Mouse (Mus musculus): ENCODE measurements around the gene Siah2. TPM values are rescaled to one million over a fixed set of nuclear protein-coding genes. Genes with fewer than 3 reads are reported as not detected.

Siah2 gene
- polyA plus RNA-seq, 1 experiment from 2014 or later: 7.4 TPM

DNA sequence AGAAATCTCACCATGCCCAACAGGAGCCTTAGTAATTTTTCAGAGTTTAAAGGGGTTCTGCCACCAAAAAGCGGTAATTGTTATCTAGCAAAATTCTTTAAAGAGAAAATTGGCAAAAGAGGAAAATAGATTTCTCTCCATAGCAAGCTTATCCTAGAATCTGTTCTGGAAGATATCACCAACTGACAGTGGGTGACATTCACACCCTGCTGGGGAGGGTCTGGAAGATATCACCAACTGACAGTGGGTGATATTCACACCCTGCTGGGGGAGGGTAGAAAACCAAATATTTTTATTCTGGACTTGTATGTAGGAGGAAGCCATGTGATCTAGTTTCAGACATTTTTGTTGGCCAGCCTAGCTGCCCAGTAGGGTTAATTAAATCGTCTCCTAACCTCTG lies 24.5 kb upstream of the Siah2 start:
- Histone ChIP-seq H3K9ac (no peak overlapping the region), H3K4me1 (no peaks in the 10 kb centered on the region)
- WGBS: 85% methylated on average over 2 of the region's 2 CpGs

DNA sequence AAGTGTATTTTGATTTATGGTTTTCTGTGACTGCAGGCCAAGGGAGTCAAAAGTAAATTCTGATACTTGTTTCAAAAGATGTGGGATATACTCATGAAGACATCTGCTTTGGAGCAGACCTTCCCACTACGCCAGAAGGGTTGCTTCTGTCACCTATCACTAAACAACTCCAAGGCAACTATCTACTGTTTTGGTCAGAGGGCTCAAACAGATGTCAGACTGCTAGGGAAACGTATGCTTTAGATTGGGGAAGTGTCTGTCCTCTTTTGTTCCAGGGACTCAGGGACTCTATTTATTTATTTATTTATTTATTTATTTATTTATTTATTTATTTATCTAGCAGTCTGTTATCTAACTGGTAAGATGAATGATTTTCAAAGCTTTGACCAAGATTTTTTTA lies 22.6 kb upstream of the Siah2 start:
- Histone ChIP-seq H3K4me1 (no peaks in the 10 kb centered on the region), H3K4me3 (no peak overlapping the region), H3K27me3 (no peaks in the 10 kb centered on the region), H3K36me3 (no peaks in the 10 kb centered on the region), H3K9ac (no peak overlapping the region), H3K4me2 (replicated peaks) (no peak overlapping the region), H3K9me3 (peaks cover 8% of the 10 kb centered on the region; the same call in 1 of the 2 replicates), H3K27ac (no peak overlapping the region)
- 78% methylated on average over 2 of the region's 2 CpGs for WGBS
- no peak for ATAC-seq (ENCODE audit: insufficient number of reproducible peaks, insufficient read depth, low FRiP score, low TSS enrichment)

More for the DNA sequence above, 24.5 kb upstream of the Siah2 start:
- no peaks in the 10 kb centered on the region for H3K27me3 ChIP-seq
- ATAC-seq (ENCODE audit: insufficient number of reproducible peaks, insufficient read depth, low FRiP score, low TSS enrichment): no peak
- H3K27ac ChIP-seq: no peak overlapping the region
- peaks cover 8% of the 10 kb centered on the region; the same call in 1 of the 2 replicates for H3K9me3 ChIP-seq
- H3K4me3 ChIP-seq: no peak overlapping the region
- H3K4me2 ChIP-seq (replicated peaks): no peak overlapping the region
- no peaks in the 10 kb centered on the region for H3K36me3 ChIP-seq

DNA sequence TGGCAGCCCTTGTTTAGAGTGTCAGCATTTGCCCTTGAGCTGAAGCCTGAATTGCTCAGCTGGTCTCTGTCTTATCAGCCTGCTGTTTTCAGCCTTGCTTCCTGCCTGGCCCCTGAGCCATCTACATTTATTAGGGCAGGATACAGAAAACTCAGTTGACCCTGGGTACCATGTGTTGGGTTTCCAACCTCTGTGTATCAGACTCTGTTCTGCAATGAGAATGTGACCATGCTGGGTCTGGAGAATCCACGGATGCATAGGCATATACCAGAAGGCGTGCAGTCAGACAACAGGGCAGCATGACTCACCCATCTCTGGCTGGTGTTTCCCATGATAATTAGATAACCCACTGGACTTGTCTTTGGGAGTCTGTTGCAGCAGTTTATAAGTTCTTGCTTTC lies 21.8 kb upstream of the Siah2 start:
- H3K9me3 ChIP-seq: peaks cover 8% of the 10 kb centered on the region; the same call in 1 of the 2 replicates
- WGBS: 70% methylated on average over 2 of the region's 2 CpGs
- no peak overlapping the region for H3K27ac ChIP-seq
- H3K27me3 ChIP-seq: no peaks in the 10 kb centered on the region
- no peak overlapping the region for H3K4me2 ChIP-seq (replicated peaks)
- ATAC-seq (ENCODE audit: insufficient number of reproducible peaks, insufficient read depth, low FRiP score, low TSS enrichment): no peak
- H3K36me3 ChIP-seq: no peaks in the 10 kb centered on the region
- no peaks in the 10 kb centered on the region for H3K4me1 ChIP-seq
- H3K9ac ChIP-seq: no peak overlapping the region
- H3K4me3 ChIP-seq: no peak overlapping the region

DNA sequence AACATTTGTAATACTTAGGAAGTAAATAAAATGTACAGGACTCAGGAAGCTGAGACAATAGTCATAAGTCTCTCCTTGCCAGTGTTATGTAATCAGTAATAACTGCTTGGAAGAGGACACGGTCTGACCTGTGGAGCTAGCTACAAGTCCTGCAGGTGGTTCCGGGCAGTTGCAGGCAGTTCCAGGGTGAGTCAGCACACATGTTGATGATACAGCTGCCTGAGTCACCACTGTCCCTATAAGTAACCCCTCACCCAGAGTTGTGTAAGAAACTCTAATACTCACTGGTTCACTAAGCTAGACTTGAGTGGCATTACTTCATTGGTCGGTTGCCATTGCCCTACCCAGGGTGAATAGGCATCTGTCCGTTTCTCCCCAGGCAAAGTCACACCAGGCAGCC lies 21.0 kb upstream of the Siah2 start:
- no peak for ATAC-seq (ENCODE audit: insufficient number of reproducible peaks, insufficient read depth, low FRiP score, low TSS enrichment)
- no peak overlapping the region for H3K27ac ChIP-seq
- no peaks in the 10 kb centered on the region for H3K36me3 ChIP-seq
- no peaks in the 10 kb centered on the region for H3K27me3 ChIP-seq
- H3K4me3 ChIP-seq: no peak overlapping the region
- no peak overlapping the region for H3K9ac ChIP-seq
- WGBS: 82% methylated on average over 4 of the region's 4 CpGs
- H3K4me2 ChIP-seq (replicated peaks): no peak overlapping the region
- H3K4me1 ChIP-seq: no peaks in the 10 kb centered on the region
- H3K9me3 ChIP-seq: peaks cover 8% of the 10 kb centered on the region; the same call in 1 of the 2 replicates

DNA sequence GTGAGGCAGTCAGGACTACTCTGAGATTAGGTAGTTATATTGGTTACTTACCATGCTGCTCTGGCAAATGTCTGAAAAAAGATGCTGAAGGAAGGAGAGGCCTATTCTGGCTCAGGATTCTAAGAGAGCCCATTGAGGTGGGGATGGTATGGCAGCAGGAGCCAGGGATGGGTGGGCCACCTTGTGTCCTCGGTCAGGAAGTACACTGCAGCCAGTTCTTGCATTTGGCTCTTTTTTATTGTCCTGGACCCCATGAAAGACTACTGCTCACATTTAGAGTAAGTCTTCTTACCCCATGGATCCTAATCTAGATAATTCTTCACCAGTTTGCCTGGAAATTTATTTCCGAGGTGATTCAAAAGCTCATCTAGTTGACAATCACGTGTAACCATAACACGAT lies 12.3 kb upstream of the Siah2 start:
- WGBS: 75% methylated on average over 4 of the region's 4 CpGs
- Histone ChIP-seq H3K9ac (no peak overlapping the region), H3K4me1 (no peaks in the 10 kb centered on the region), H3K27me3 (no peaks in the 10 kb centered on the region), H3K4me2 (replicated peaks) (no peak overlapping the region), H3K27ac (no peak overlapping the region), H3K36me3 (no peaks in the 10 kb centered on the region), H3K9me3 (no peaks in the 10 kb centered on the region), H3K4me3 (no peak overlapping the region)
- ATAC-seq (ENCODE audit: insufficient number of reproducible peaks, insufficient read depth, low FRiP score, low TSS enrichment): no peak

DNA sequence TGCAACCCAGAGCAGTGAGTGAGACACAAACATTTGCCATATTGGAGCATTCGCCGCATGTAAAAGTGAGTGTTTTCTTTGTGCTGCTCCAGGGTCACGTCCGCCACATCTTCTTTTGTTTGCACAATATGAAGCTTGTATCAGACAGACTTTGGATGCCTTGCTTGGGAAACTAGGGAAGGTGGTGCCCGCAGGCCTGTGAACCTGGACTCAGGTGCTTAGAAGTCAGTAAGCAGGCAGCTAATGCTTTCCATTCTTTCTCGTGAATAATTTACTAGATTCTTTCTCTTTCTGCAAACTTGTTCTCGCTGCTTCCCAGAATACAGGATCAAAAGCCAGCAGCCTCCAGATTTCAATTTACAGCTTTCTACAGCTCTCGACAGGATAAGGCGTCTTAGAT lies 11.5 kb upstream of the Siah2 start:
- Histone ChIP-seq H3K4me1 (no peaks in the 10 kb centered on the region), H3K36me3 (no peaks in the 10 kb centered on the region), H3K4me2 (replicated peaks) (no peak overlapping the region), H3K4me3 (no peak overlapping the region), H3K27me3 (no peaks in the 10 kb centered on the region), H3K9ac (no peak overlapping the region), H3K27ac (no peak overlapping the region), H3K9me3 (no peaks in the 10 kb centered on the region)
- WGBS: 81% methylated on average over 9 of the region's 9 CpGs
- ATAC-seq (ENCODE audit: insufficient number of reproducible peaks, insufficient read depth, low FRiP score, low TSS enrichment): no peak

DNA sequence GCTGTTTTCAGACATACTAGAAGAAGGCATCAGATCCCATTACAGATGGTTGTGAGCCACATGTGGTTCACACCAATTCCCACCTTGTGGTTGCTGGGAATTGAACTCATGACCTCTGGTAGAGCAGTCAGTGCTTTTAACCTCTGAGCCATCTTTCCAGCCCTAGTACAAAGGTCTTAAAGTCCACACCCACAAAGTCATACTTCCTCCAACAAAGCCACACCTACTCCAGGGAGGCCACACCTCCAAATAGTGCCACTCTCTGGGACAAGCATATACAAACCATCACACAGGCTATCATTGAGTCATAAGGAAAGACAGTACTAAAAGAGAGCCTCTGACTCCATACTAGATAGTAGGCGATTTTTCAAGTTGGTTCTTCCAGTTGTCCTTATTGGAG lies 10.1 kb upstream of the Siah2 start:
- WGBS: 77% methylated on average over 1 of the region's 1 CpGs
- H3K9ac ChIP-seq: no peak overlapping the region
- no peaks in the 10 kb centered on the region for H3K9me3 ChIP-seq
- H3K27ac ChIP-seq: no peak overlapping the region
- H3K4me2 ChIP-seq (replicated peaks): no peak overlapping the region
- H3K36me3 ChIP-seq: no peaks in the 10 kb centered on the region
- H3K4me1 ChIP-seq: no peaks in the 10 kb centered on the region
- H3K27me3 ChIP-seq: no peaks in the 10 kb centered on the region
- no peak overlapping the region for H3K4me3 ChIP-seq
- no peak for ATAC-seq (ENCODE audit: insufficient number of reproducible peaks, insufficient read depth, low FRiP score, low TSS enrichment)

DNA sequence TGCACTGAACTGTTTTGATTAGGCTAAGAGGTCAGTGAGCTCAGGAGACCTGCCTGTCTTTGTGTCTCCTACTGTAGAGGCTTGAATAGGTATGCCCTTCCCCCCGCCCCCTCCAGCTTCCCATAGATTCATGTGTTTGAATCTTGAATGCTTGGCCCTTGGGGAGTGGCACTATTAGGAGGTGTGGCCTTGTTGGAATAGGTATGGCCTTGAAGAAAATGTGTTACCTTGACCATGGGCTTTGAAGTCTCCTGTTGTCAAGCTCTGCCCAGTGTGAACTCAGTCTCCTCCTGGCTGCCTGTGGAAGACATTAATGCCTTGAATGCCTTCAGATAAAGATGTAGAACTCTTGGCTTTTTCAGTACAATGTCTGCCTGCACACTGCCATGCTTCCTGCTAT lies 9.2 kb upstream of the Siah2 start:
- H3K9me3 ChIP-seq: no peaks in the 10 kb centered on the region
- no peak for ATAC-seq (ENCODE audit: insufficient number of reproducible peaks, insufficient read depth, low FRiP score, low TSS enrichment)
- 81% methylated on average over 1 of the region's 1 CpGs for WGBS

DNA sequence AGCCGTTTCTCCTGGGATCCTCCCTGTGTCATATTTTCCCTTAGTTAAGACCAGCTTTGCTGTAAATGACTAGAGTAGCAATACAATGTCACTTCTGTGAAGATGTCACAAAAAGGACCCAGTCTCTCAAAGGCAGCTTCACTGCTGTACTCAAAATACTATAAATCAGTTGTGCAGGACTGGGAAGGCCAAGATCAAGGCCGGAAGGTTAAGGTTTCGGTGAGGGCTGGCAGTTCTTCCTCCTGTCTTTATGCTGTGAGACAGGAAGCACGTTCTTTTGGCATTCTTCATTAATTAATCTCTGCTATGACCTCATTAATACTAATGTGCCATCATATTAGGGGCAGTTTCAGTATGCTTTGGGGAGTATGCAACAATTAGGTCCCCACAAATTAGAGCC lies 5.7 kb upstream of the Siah2 start:
- no peaks in the 10 kb centered on the region for H3K9me3 ChIP-seq
- 0 out of 2 replicates have a peak, but pooled peaks cover 5% of the 10 kb centered on the region for H3K27me3 ChIP-seq
- H3K4me1 ChIP-seq: no peaks in the 10 kb centered on the region
- no peaks in the 10 kb centered on the region for H3K36me3 ChIP-seq
- no peak for ATAC-seq (ENCODE audit: insufficient number of reproducible peaks, insufficient read depth, low FRiP score, low TSS enrichment)
- H3K9ac ChIP-seq: no peak overlapping the region
- no peak overlapping the region for H3K4me3 ChIP-seq
- 86% methylated on average over 4 of the region's 4 CpGs for WGBS
- H3K27ac ChIP-seq: no peak overlapping the region
- H3K4me2 ChIP-seq (replicated peaks): no peak overlapping the region

More for the DNA sequence above, 9.2 kb upstream of the Siah2 start:
- Histone ChIP-seq H3K27ac (no peak overlapping the region), H3K4me2 (replicated peaks) (no peak overlapping the region), H3K9ac (no peak overlapping the region), H3K4me3 (no peak overlapping the region), H3K4me1 (no peaks in the 10 kb centered on the region), H3K36me3 (no peaks in the 10 kb centered on the region), H3K27me3 (no peaks in the 10 kb centered on the region)

DNA sequence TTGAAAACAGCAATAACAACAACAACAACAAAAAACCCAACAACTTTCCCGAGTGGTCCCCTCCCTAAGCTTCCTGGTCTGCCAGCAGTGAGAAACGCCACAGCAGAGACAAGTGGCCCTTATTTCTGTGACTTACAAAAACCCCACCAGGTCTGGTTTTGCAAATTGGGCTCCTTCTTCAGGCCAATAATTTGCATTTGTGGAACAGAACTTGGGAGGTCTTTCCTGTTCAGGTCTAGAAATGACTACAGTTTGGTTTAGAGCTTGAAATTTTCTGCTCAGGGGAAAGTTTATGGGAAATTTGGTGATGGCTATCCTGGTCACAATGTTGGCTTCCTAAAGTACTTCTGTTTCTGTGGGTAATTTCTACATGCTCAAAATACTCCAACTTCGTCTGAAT lies 4.6 kb upstream of the Siah2 start:
- Histone ChIP-seq H3K36me3 (no peaks in the 10 kb centered on the region), H3K4me3 (no peak overlapping the region), H3K4me2 (replicated peaks) (no peak overlapping the region), H3K9ac (no peak overlapping the region), H3K4me1 (peaks cover 7% of the 10 kb centered on the region; the same call in 1 of the 2 replicates), H3K9me3 (no peaks in the 10 kb centered on the region), H3K27ac (no peak overlapping the region), H3K27me3 (0 out of 2 replicates have a peak, but pooled peaks cover 5% of the 10 kb centered on the region)
- 61% methylated on average over 3 of the region's 3 CpGs for WGBS
- no peak for ATAC-seq (ENCODE audit: insufficient number of reproducible peaks, insufficient read depth, low FRiP score, low TSS enrichment)

DNA sequence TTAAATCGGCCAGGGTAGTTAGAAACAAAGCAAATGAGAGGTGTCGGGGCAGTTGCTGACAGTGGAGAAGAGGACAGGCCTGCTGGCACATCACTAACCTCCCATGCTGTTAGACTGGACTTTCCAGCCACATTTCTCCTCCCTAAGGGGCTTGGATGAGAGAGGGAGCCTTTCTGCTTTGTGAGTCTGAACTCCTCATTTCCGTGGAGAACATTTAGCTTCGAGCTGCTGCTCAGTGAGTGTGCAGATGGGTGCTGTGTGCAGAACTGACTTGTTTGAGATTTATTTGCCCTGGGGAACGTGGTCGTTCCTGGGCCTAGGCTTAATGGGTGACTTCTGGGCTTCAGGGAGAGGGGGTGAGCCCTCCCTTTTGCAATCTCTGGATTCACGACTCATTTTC lies 3.3 kb upstream of the Siah2 start:
- no peaks in the 10 kb centered on the region for H3K9me3 ChIP-seq
- no peaks in the 10 kb centered on the region for H3K36me3 ChIP-seq
- H3K4me1 ChIP-seq: peaks cover 7% of the 10 kb centered on the region; the same call in 1 of the 2 replicates
- H3K4me2 ChIP-seq (replicated peaks): no peak overlapping the region
- 52% methylated on average over 7 of the region's 7 CpGs for WGBS
- H3K27ac ChIP-seq: no peak overlapping the region
- H3K4me3 ChIP-seq: no peak overlapping the region
- H3K27me3 ChIP-seq: 0 out of 2 replicates have a peak, but pooled peaks cover 5% of the 10 kb centered on the region
- no peak for ATAC-seq (ENCODE audit: insufficient number of reproducible peaks, insufficient read depth, low FRiP score, low TSS enrichment)
- H3K9ac ChIP-seq: no peak overlapping the region

DNA sequence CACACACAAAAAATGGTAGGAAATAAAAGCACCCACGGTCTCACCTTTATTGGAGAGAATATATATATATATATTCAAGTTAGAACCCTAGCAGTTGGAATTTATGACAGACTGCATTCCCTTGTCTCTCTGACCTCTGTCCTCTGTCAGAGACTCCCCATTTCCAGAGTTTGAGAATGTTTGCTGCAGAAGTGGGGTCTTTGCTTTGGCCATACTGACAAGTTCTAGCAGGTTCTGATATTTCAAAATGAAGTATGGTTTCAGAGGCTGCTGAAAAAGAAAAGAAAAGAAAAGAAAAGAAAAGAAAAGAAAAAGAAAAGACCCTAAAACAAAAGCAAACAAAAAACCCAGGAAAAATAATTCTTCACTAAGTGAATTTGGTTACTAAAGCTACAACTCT lies 2.8 kb upstream of the Siah2 start:
- Histone ChIP-seq H3K27ac (no peak overlapping the region), H3K36me3 (no peaks in the 10 kb centered on the region), H3K9me3 (no peaks in the 10 kb centered on the region), H3K4me2 (replicated peaks) (no peak overlapping the region), H3K27me3 (0 out of 2 replicates have a peak, but pooled peaks cover 5% of the 10 kb centered on the region), H3K9ac (no peak overlapping the region), H3K4me3 (no peak overlapping the region), H3K4me1 (peaks cover 7% of the 10 kb centered on the region; the same call in 1 of the 2 replicates)
- 91% methylated on average over 1 of the region's 1 CpGs for WGBS
- no peak for ATAC-seq (ENCODE audit: insufficient number of reproducible peaks, insufficient read depth, low FRiP score, low TSS enrichment)

DNA sequence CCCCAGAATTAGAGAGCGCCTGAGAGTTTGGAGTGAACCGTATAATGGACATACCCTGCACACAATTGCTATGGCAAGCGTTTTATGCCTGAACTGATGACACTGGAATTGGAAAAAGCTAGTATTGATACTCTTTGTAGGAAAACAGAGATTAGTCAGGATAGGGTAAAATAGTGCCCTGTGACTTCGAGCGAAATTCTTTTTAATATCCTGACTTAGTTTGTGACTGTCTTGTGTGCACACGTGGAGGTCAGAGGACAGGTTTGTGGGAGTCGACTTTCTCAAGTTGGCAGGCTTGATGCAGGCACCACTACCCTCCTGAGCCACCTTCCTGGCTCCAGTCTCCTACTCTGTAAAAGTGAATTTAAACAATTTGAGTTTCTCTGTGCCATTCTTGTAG lies 1.1 kb upstream of the Siah2 start:
- H3K4me3 ChIP-seq: no peak overlapping the region
- no peak for ATAC-seq (ENCODE audit: insufficient number of reproducible peaks, insufficient read depth, low FRiP score, low TSS enrichment)
- peaks cover 18% of the 10 kb centered on the region for H3K4me1 ChIP-seq
- no peak overlapping the region for H3K4me2 ChIP-seq (replicated peaks)
- WGBS: 88% methylated on average over 7 of the region's 7 CpGs
- H3K27me3 ChIP-seq: peaks cover 10% of the 10 kb centered on the region
- H3K27ac ChIP-seq: no peak overlapping the region
- no peaks in the 10 kb centered on the region for H3K36me3 ChIP-seq
- no peaks in the 10 kb centered on the region for H3K9me3 ChIP-seq
- H3K9ac ChIP-seq: no peak overlapping the region
